In genomic region chr15:31051496-31051895, GRCm38 (mm10) we compare ENCODE assay signal across 12 mouse cellular contexts.
"Had no signal": no experiment of that assay in that cellular context is flagged by ENCODE, and none has a peak within 500 bp of the region (broad histone marks: within the 10 kb centered on the region; RNA-seq: fewer than 3 reads in every experiment).

No protein-coding gene starts in this region.

- DNase-seq: retina, postnatal 1 day; right cerebral cortex, adult 18-20 months; right cerebral cortex, postnatal 14 days; right cerebral cortex, postnatal 25 days; right cerebral cortex, postnatal 4 days; spleen, adult 18-20 months; thymus, adult 18-20 months; thymus, adult 2 months; thymus, postnatal 14 days; thymus, postnatal 25 days; thymus, postnatal 36 days; thymus, postnatal 4 days had no signal
